Mouse (Mus musculus): Measurements from ENCODE around the gene Tubal3.

- TF ChIP-seq POLR2A (IDR thresholded peaks at IDR 0.05; ENCODE audit: insufficient read depth, low read length) (no peak), CTCF (IDR thresholded peaks at IDR 0.05; ENCODE audit: low read depth, low read length) (no peak)
Observed at GRCm38 (mm10) chr13:3892601-3893000, 25.5 kb upstream of the Tubal3 start.
